Mouse (Mus musculus): ENCODE measurements around the gene Klhl26. TPM values are rescaled to one million over a fixed set of nuclear protein-coding genes. Genes with fewer than 3 reads are reported as not detected.
A peak's percentile ranks its signal among the peaks of the same experiment; 100 is the strongest.
"Not testable (repeated sequence)": the region's sequence is repeated elsewhere in the genome, so short reads cannot be mapped to it uniquely, and the experiment has no call there.

Klhl26 gene
- 7.8 and 7.9 TPM in 2 replicates for total RNA-seq (2017)

DNA sequence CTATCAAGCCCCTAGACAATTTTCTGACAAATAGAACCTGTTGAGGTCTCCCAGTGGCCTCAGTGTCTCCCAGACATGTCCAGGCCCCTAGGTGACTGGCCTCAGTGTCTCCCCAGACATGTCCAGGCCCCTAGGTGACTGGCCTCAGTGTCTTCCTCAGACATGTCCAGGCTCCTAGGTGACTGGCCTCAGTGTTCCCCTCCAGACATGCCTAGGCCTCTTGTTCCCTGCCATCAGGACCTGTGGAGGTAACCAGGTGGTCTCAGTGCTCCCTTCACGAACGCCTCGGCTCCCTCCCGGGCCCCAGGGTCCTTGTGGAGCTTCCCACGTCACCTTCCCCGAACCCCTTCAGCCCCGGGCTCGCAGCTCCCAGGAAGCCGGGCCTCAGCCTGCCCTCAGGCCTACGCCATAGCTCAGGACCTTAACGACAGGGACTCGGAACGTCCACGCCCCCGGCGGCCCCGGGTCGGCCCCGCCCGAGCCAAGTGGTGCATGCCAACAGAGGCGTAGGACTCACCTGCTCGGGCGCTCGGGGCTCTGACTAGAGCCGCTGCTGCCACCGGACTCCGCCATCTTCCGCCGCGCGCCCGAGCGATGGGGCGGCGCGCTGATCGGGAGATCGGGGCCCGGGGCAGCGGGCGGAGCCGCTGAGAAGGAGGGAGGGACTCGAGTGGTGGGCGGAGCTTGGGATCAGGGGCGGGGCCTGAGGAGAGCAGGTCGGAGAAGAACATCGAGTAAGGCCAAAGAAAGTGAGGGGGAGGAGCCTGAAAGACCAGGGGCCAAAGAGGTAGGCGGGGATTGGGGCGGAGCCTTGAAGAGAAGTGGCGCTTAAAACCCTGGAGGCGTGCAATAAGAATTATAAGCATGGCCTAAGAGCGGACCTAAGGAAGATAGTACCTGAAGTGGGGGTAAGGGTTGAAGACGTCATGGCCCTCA is at the start of gene Klhl26:
Gene Klhl26 (minus strand): TSS at position 636 of the 936 bp plus-strand sequence.
- peak; percentile 92 to 97 for ATAC-seq (replicated peaks in 1 of 2; ENCODE audit: insufficient read depth in 1 of 2, low FRiP score in 2 of 2, low TSS enrichment in 1 of 2, low read depth in 1 of 2, poor library complexity in 2 of 2, severe bottlenecking in 2 of 2)

DNA sequence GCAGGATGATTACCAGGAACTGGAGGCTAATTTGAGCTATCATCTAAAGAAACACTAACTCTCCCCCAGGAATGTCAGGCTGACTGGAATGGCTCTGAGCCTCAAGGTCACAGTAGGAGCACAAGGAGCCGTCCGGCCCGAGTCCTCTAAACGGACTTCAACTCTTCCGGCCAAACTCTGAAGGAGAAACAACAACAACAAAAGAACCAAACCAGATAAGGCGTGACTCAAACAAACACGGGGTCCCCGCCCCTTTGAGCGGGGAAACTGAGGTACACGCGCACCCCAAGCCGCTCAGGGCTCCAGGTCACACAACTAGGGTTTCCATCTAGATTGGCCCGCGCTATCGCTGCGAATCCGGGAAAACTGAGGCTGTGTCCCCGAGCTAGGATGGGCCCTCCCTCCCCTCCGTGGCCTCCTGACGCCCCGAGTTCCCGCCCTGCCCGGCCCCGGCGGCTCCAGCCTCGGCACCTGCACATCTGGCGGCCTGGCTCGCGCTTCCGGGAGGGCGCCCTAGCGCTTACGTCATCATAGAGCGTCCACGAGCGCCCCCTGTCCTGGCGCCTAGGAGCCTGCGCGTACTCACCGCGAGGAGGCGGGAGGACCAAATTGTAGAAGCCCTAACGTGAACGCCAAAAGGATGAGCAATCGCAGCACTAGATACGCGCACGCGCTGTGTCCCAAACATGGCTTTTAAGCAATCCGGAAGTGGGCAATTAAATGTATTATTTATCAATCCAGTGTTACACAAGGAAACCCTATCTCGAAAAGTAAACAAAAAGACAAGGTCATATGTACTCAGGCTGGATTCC is 46.0 kb upstream of the Klhl26 start:
- ATAC-seq (replicated peaks in 1 of 2; ENCODE audit: insufficient read depth in 1 of 2, low FRiP score in 2 of 2, low TSS enrichment in 1 of 2, low read depth in 1 of 2, poor library complexity in 2 of 2, severe bottlenecking in 2 of 2), result peak; percentile 89 to 95

DNA sequence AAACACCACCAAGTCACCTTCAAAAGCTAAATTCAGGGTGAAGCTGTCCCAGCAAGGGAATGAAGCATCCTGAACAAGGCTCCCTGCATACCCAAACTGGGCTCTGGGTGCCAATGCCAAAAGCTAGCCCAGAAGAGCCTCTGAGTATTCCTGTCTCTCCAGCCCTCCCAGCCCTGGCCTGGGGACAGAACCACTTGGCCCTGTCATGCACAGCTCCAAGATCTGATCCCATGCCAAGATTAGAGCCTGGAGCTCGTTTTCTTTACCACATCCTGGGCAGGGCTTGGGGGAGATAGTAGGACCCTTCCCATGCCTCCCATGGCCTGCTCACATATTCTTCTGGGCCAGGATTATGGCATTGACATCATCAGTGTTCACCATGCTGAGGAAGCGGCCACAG is 42.8 kb upstream of the Klhl26 start:
- ATAC-seq (replicated peaks in 1 of 2; ENCODE audit: insufficient read depth in 1 of 2, low FRiP score in 2 of 2, low TSS enrichment in 1 of 2, low read depth in 1 of 2, poor library complexity in 2 of 2, severe bottlenecking in 2 of 2), result no peak

DNA sequence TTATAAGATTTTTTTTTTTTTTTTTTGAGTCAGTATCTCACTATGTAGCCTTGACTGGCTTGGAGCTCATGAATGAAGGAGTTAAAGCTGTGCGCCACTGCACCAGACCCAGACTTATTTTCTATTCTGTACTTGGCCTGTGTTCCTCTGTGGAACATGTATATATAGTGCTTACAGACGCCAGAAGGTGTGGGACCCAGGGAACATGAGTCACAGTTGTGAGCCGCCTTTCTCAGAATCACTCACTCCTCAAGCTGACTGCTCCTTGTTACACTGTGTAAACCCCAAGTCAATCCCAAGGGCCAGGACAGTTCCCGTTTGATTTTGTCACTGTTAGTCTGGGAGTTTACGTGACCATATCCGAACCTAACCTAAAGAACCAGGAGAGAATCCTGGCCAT is 42.3 kb upstream of the Klhl26 start:
- no peak for ATAC-seq (replicated peaks in 1 of 2; ENCODE audit: insufficient read depth in 1 of 2, low FRiP score in 2 of 2, low TSS enrichment in 1 of 2, low read depth in 1 of 2, poor library complexity in 2 of 2, severe bottlenecking in 2 of 2)

DNA sequence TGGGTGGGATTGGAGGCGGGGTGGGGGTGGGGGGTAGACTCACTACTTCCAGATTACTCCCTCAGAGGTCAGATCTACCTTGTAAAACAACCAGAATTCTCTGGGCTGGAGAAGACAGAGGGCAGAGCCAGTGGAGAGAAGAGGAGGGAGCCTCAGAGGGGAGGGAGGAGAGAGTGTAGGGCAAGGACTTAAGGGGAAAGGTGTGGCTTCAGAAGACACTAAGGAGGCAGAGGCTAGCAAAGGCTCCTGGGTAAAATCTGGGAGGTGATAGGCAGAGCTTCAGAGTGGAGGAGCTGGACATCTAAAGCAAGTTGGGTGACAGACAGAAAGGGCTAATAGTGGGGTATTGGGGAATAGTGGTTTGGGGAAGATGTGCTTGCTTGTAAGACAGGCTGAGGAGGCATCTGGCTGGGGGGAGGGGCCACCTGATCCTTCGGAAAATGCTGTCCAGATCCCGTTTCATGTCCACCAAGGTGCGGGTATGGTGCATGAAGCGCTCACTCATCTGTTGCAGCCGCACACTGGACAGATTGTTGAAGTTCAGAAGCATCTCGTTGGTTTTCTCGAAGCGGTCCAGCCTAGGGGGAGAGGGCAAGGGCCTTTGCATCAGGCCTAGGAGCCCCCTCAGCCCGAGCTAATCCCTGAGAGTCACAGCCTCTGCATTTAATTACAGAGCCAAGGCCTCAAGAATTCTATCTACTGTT is 41.3 kb upstream of the Klhl26 start:
- no peak for ATAC-seq (replicated peaks in 1 of 2; ENCODE audit: insufficient read depth in 1 of 2, low FRiP score in 2 of 2, low TSS enrichment in 1 of 2, low read depth in 1 of 2, poor library complexity in 2 of 2, severe bottlenecking in 2 of 2)

DNA sequence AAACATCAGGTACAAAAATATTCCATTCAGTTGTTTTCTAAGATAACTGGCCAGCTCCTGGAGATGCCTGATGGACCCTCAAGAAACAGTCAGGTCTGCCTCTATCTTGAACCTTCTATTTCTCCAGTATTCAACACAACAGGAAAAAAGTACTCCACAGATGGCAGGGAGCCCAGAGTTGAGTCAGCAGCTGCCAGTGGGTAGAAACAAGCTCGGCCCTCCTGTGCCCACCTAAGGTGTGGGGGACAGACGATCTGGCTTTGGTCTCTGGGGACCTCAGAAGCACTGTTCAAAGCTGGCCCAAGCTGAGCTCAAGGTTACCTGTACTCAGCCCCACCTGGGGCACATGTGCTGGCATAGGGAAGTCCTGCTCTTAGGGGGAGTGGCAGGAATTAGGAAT is 36.7 kb upstream of the Klhl26 start:
- no peak for ATAC-seq (replicated peaks in 1 of 2; ENCODE audit: insufficient read depth in 1 of 2, low FRiP score in 2 of 2, low TSS enrichment in 1 of 2, low read depth in 1 of 2, poor library complexity in 2 of 2, severe bottlenecking in 2 of 2)

DNA sequence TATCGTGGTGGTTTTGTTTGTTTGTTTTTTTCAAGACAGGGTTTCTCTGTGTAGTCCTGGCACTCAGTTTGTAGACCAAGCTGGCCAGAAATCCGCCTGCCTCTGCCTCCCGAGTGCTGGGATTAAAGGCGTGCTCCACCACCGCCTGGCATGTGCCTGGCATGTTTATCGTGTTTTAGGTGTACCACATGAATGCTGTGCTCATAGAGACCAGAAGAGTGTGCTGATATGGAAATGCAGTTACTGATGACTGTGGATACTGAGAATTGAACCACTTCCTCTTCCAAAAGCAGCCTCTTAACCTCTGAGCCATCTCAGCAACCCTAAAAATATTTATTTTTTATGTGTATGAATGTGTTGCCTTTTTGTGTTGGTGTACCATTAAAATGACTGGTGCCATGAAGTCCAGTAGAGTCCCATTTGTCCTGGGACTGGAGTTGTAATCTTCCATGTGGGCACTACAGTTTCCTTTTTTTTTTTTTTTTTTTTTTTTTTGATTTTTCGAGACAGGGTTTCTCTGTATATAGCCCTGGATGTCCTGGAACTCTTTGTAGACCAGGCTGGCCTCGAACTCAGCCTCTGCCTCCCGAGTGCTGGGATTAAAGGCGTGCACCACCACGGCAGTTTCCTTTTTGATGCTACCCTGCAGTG is 35.6 kb upstream of the Klhl26 start:
- 0 out of 4 replicates have a peak, but pooled peaks of 1 of the 2 experiments have one; percentile 23 for ATAC-seq (replicated peaks in 1 of 2; ENCODE audit: insufficient read depth in 1 of 2, low FRiP score in 2 of 2, low TSS enrichment in 1 of 2, low read depth in 1 of 2, poor library complexity in 2 of 2, severe bottlenecking in 2 of 2)

DNA sequence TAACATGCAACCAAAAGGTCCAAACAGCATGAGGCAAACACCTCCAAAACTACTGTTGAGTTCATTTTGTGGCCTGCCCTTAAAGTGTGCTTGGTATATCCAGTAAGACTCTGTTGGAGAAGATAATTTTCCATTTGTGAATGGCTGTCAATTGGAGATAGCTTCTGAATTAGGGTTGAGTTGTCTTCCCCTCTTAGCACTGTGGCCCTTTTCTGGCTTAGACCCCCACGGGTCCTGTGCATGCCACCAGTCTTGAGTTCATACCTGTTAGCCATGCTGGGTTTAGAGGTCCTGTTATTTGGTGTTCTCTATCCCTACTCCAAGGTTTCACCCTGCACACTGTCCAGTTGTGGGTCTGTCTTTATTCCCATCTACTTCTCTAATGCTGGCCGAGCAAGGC is 35.0 kb upstream of the Klhl26 start:
- no peak for ATAC-seq (replicated peaks in 1 of 2; ENCODE audit: insufficient read depth in 1 of 2, low FRiP score in 2 of 2, low TSS enrichment in 1 of 2, low read depth in 1 of 2, poor library complexity in 2 of 2, severe bottlenecking in 2 of 2)

DNA sequence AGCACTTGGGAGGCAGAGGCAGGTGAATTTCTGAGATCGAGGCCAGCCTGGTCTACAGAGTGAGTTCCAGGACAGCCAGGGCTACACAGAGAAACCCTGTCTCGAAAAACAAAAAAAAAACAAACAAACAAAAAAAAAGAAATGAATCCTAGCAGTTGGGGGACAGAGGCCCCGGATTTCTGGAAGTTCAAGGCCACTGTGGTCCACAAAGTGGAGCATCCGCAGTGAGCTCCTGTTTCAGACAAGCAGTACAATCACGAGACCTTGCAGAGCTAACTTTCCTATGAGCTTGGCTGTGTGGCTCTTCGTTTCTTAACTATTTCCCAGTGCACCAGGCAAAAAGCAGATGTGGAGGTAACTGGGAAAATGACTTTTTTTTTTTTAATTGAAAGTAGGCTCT is 34.4 kb upstream of the Klhl26 start:
- ATAC-seq (replicated peaks in 1 of 2; ENCODE audit: insufficient read depth in 1 of 2, low FRiP score in 2 of 2, low TSS enrichment in 1 of 2, low read depth in 1 of 2, poor library complexity in 2 of 2, severe bottlenecking in 2 of 2), result not testable (repeated sequence)

DNA sequence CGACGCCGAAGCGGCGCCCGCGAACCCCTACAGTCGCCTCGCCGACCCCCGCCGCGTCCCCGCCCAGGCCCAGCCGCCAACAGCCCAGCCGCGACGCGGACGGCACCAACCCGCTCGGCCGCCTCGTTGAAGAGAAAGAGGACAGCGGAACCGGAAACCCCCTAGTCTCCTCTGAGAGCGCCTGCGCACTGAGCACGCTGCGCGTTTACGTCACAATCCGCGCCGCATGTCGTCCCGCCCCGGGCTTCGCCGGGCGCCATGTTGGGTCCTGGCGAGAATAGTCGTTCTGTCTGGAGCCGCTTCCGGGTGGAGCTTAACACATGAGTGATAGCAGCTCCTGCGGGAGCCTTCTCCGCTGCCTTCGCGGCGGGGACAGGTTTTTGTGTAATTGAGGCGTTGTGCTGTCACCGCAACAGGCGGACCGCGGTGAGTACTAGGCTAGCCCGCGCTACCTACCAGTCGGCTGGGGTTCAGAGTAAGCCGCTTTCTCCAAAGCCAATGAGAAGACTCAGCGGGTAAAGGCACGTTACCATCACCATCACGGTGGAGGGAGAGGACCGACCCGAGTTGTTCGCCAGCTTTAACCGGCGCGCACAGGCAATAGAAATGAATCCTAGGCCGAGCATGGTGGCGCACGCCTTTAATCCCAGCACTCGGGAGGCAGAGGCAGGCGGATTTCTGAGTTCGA is 33.6 kb upstream of the Klhl26 start, which contains the start of gene Uba52:
Gene Uba52 (minus strand): TSS at position 574 of the 688 bp plus-strand sequence.
- ATAC-seq (replicated peaks in 1 of 2; ENCODE audit: insufficient read depth in 1 of 2, low FRiP score in 2 of 2, low TSS enrichment in 1 of 2, low read depth in 1 of 2, poor library complexity in 2 of 2, severe bottlenecking in 2 of 2), result peak; percentile 71 to 76

DNA sequence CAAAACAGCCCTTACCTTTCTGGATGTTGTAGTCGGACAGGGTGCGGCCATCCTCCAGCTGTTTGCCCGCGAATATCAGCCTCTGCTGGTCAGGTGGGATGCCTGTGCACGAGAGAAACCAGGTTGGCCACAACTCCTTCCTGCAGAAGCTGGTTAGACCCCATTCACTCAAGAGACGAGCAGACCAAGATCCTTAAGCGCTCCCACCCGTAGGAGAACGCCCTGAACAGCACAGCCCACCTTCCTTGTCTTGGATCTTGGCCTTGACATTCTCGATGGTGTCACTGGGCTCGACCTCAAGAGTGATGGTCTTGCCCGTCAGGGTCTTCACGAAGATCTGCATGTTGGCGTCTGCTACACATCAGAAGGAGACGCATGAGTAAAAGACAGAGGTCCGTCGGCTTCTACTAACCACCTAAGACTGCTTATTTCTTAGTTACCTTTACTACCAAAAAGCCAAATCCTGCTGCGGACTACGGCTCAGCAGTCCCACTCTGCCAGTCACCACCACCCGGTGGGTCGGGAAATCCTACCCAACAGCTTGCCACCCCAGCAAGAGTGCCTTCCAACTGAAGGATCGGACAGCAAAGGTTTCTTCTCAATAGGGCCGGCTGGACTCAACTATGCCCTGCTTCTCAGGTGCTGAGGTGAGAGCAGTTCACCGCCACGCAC is 32.6 kb upstream of the Klhl26 start:
- ATAC-seq (replicated peaks in 1 of 2; ENCODE audit: insufficient read depth in 1 of 2, low FRiP score in 2 of 2, low TSS enrichment in 1 of 2, low read depth in 1 of 2, poor library complexity in 2 of 2, severe bottlenecking in 2 of 2), result no peak

DNA sequence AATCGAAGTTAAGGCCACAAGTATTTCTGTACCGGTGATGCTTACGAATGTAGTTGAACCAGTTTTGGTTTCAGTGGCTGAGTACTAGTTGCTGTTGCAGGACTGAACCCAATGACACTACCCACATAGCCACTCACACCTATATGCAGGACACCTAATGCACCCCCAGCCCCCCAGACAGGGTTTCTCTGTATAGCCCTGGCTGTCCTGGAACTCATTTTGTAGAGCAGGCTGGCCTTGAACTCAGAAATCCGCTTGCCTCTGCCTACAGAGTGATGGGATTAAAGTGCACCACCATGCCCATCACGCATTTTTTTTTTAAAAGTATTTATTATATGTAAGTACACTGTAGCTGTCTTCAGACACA is 30.2 kb upstream of the Klhl26 start:
- ATAC-seq (replicated peaks in 1 of 2; ENCODE audit: insufficient read depth in 1 of 2, low FRiP score in 2 of 2, low TSS enrichment in 1 of 2, low read depth in 1 of 2, poor library complexity in 2 of 2, severe bottlenecking in 2 of 2), result no peak

DNA sequence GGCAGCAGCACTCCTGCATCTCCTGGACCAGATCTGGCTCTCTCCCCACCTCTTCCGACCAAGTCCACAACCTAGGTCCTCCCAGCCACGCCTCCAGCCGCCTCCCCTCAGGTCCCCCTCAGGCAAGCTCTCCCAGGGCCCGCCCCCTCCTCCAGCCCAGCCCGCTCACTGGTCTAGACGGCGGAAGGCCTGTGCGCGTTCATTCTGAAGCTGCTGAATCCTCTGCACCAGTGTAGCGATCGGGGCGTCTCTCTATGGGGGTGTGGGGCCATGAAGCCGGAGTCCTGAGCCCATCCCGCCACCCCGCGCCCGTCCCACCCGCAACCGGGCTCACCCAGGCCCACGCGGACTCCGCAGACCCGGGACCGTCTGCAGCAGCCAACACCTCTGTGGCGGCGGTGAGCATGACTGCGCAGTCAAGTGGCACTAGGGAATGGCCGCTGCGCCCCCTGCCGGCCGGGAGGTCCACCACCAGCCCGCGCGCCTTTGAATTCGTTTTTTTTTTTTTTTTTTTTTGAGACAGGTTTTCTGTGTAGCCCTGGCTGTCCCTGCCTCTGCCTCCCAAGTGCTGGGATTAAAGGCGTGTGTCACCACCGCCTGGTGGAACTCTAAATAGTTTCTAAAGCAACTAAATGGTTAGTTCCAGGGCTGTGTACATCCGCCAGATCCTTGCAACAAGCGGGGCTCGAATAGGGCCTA is 29.7 kb upstream of the Klhl26 start, which contains the start of gene Rex1bd:
Gene Rex1bd (minus strand): TSS at position 425 of the 699 bp plus-strand sequence.
- peak; percentile 72 to 79 for ATAC-seq (replicated peaks in 1 of 2; ENCODE audit: insufficient read depth in 1 of 2, low FRiP score in 2 of 2, low TSS enrichment in 1 of 2, low read depth in 1 of 2, poor library complexity in 2 of 2, severe bottlenecking in 2 of 2)

DNA sequence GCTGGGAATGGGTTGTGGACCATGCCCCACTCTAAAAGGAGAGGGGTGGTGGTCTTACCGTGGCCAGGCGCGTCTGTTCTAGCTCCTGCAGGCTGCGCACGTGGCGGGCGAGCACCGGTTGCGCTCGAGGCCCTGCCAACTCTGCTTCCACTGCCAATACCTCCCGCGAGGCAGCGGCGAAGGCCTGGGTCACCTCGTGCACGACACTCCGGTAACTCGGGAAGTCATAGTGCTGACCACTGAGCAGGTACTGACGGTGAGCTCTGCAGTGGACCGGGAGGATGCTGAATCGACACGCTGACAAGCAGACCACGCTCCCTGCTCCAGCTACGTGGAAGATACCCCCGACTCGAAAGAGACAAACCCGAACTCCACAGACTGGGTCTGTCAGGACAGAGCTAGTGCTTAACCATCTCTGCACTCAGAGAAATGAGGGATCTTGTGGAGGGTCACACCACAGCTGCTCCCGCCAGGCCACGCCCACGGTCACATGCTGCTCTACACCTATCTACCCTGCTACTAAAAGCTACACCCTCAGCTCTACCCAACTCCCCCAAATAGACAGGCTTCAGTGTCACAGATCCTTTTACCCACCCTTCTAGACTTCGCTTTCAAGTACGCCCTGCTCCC is 29.0 kb upstream of the Klhl26 start:
- peak in 1 of 2 experiments; percentile 9; a peak in 1 of 4 replicates for ATAC-seq (replicated peaks in 1 of 2; ENCODE audit: insufficient read depth in 1 of 2, low FRiP score in 2 of 2, low TSS enrichment in 1 of 2, low read depth in 1 of 2, poor library complexity in 2 of 2, severe bottlenecking in 2 of 2)

DNA sequence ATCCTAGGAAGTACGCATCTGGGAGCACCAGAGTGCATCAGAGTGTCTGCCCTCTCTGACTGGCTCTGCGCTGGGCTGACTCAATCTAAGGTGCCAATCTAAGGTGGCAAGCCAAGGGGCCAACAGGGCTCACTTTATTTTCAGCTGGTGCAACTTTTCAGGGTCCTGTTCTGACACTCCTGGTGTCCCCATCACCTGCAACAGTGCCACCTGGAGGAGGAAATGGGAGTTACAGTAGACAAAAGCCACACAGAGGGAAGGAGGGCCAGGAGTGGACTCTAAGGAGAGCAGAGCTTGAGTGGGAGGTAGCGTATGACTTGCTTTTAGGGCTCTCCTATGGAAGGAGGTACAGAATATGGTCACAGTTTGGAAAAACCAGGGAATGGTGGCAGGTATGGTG is 28.1 kb upstream of the Klhl26 start:
- peak; percentile 17 to 29; a peak in 2 of 4 replicates for ATAC-seq (replicated peaks in 1 of 2; ENCODE audit: insufficient read depth in 1 of 2, low FRiP score in 2 of 2, low TSS enrichment in 1 of 2, low read depth in 1 of 2, poor library complexity in 2 of 2, severe bottlenecking in 2 of 2)

Data from hematopoietic stem cell, adult 5-6 weeks (primary cell).